In genomic region chr2:122022284-122022683, GRCm38 (mm10) we compare ENCODE assay signal across 17 mouse cellular contexts. TPM values are rescaled to one million over a fixed set of nuclear protein-coding genes. Genes with fewer than 3 reads are reported as not detected.
DNase-seq lines count a peak whose midpoint lies in the region; ATAC-seq and TF ChIP-seq lines count a peak whose summit lies in the region.
"Had no signal": no experiment of that assay in that cellular context is flagged by ENCODE, and none has a peak within 500 bp of the region (broad histone marks: within the 10 kb centered on the region; RNA-seq: fewer than 3 reads in every experiment).

No protein-coding gene starts in this region.

- no peaks in the 10 kb centered on the region for H3K9me3 ChIP-seq in lung, postnatal 0 days (ENCODE audit: low read length)
- H3K9me3 ChIP-seq: hindbrain, embryonic 10.5 days; kidney, embryonic 15.5 days; liver, embryonic 13.5 days; neural tube, embryonic 13.5 days had no signal

- H3K4me3 ChIP-seq in lung, postnatal 0 days (ENCODE audit: low read depth, low read length): no peak overlapping the region
- H3K4me3 ChIP-seq: hindbrain, embryonic 10.5 days; kidney, embryonic 15.5 days; liver, embryonic 13.5 days; neural tube, embryonic 13.5 days had no signal

- H3K4me1 ChIP-seq in lung, postnatal 0 days (ENCODE audit: insufficient read depth, low read depth, low read length): no peaks in the 10 kb centered on the region
- H3K4me1 ChIP-seq: hindbrain, embryonic 10.5 days; neural tube, embryonic 13.5 days had no signal

- no peaks in the 10 kb centered on the region for H3K27me3 ChIP-seq in lung, postnatal 0 days (replicated peaks; ENCODE audit: insufficient read depth, low read length)
- H3K27me3 ChIP-seq: kidney, embryonic 15.5 days; liver, embryonic 13.5 days; neural tube, embryonic 13.5 days had no signal

- ATAC-seq in lung, postnatal 0 days: no peak
- peak; percentile 75 for ATAC-seq in activated CD4-positive, CD25-positive, alpha-beta regulatory T cell, adult 4 months
- ATAC-seq: forebrain, embryonic 16.5 days had no signal

- peak; percentile 26 for DNase-seq in embryo, embryonic 11 days
- no peak for DNase-seq in embryo, embryonic 10 days (ENCODE audit: low spot score)
- DNase-seq in lung, postnatal 0 days (ENCODE audit: low spot score): peak; percentile 18
- no peak for DNase-seq in lung, postnatal 4 days
- peak; percentile 65 for DNase-seq in naive thymus-derived CD4-positive, alpha-beta T cell, adult 2 months (ENCODE audit: low read depth)
- DNase-seq in MN1 (ENCODE audit: low spot score): no peak
- DNase-seq in kidney, adult 11 months: no peak
- DNase-seq: cerebellum, postnatal 10 days; heart, adult 18-20 months; liver, embryonic 13.5 days; thymus, postnatal 25 days had no signal

- peak; percentile 47 for TF ChIP-seq CTCF in lung, postnatal 0 days (IDR thresholded peaks at IDR 0.05)

- H3K27ac ChIP-seq in lung, postnatal 0 days (ENCODE audit: low read length): no peak overlapping the region
- H3K27ac ChIP-seq: hindbrain, embryonic 10.5 days; kidney, embryonic 15.5 days; liver, embryonic 13.5 days; neural tube, embryonic 13.5 days had no signal

- no peak overlapping the region for H3K9ac ChIP-seq in lung, postnatal 0 days (replicated peaks; ENCODE audit: low read depth)
- H3K9ac ChIP-seq: kidney, embryonic 15.5 days; liver, embryonic 13.5 days; neural tube, embryonic 13.5 days had no signal

- H3K4me2 ChIP-seq in lung, postnatal 0 days (replicated peaks; ENCODE audit: low read depth, low read length): no peak overlapping the region
- H3K4me2 ChIP-seq: kidney, embryonic 15.5 days; liver, embryonic 13.5 days; midbrain, embryonic 11.5 days; neural tube, embryonic 13.5 days had no signal

- TF ChIP-seq EP300 in lung, postnatal 0 days (IDR thresholded peaks at IDR 0.05): no peak

- no peaks in the 10 kb centered on the region for H3K36me3 ChIP-seq in lung, postnatal 0 days (ENCODE audit: insufficient read depth, low read length)
- H3K36me3 ChIP-seq: hindbrain, embryonic 10.5 days; kidney, embryonic 15.5 days; liver, embryonic 13.5 days; neural tube, embryonic 13.5 days had no signal

- WGBS in lung, postnatal 0 days: 69% methylated on average over 2 of the region's 2 CpGs

RNA-seq across cellular contexts. Expression of gene Eif3j1, which starts 6.1 kb away (rescaled TPM):
- 9.6 and 10.0 TPM in 2 replicates for polyA plus RNA-seq in lung, postnatal 0 days (2015; fragmentation: Nextera tagmentation; extraction: Ambion mirVana)
- 1 to 10 TPM; 3.5 to 4.0 TPM for polyA plus RNA-seq in activated CD4-positive, CD25-positive, alpha-beta regulatory T cell, adult 4 months (2017; shearing (Covaris generic))

Comparison
In these comparisons a context has a peak if more than half of its experiments do, and no peak if none do; other contexts are left out.
1. DNase-seq: peak in embryo, embryonic 11 days (single experiment), lung, postnatal 0 days (single experiment) and naive thymus-derived CD4-positive, alpha-beta T cell, adult 2 months (single experiment); none in embryo, embryonic 10 days (single experiment), lung, postnatal 4 days (0 of 2), MN1 (single experiment) and kidney, adult 11 months (single experiment).